Mouse (Mus musculus) liver, embryonic 14 days (tissue): ENCODE data around the gene Manba. TPM values are rescaled to one million over a fixed set of nuclear protein-coding genes. Genes with fewer than 3 reads are reported as not detected.

Experiments
- polyA plus RNA-seq: library from polyadenylated mRNA; depleted of rRNA; stranded (reverse); fragments of >200 nt; gene quantifications from 2 replicates; pipeline ENCODE4 v1.2.3, GENCODE M21; 2012; rRNA removed

Manba gene
- polyA plus RNA-seq: 2.2 and 2.5 TPM in 2 replicates

GRCm38 (mm10) chr3:135485128-135485899, at the start of gene Manba:
Gene Manba, plus strand, starts transcription at chr3:135485611.

GRCm38 (mm10) chr3:135437758-135438495, 47.5 kb upstream of the Manba start, which contains the start of gene Ube2d3:
Gene Ube2d3, plus strand, starts transcription at chr3:135438149.

Other genes starting within 250 kb of the Manba start
- gene Bdh2, start 204.4 kb upstream of the Manba start, polyA plus RNA-seq: 0.23 and 0.30 TPM in 2 replicates
- 0.14 and 0.15 TPM in 2 replicates for gene Slc9b2, start 177.9 kb upstream of the Manba start, polyA plus RNA-seq
- gene Slc9b1, start 137.6 kb upstream of the Manba start, polyA plus RNA-seq: 0.03 TPM in 1 of 2 replicates, not detected in the other
- gene Cisd2, start 61.7 kb upstream of the Manba start, polyA plus RNA-seq: 16.7 and 18.8 TPM in 2 replicates
- gene Ube2d3, start 47.5 kb upstream of the Manba start, polyA plus RNA-seq: 109 and 139 TPM in 2 replicates
- 14.7 and 17.5 TPM in 2 replicates for gene Nfkb1, start 205.9 kb downstream of the Manba start, polyA plus RNA-seq